Mouse (Mus musculus) heart, postnatal 0 days (tissue): ENCODE data around the gene Ndufb7.

Experiments
- CTCF ChIP-seq: IDR thresholded peaks from 2 replicates; pipeline ENCODE4 v1.5.1; 2016; ENCODE audit warnings: antibody characterized with exemption, control low read depth, low read depth
- EP300 ChIP-seq: IDR thresholded peaks from 2 replicates; pipeline ENCODE4 v1.6.1; 2016; ENCODE audit warnings: antibody characterized with exemption, low read depth

- TF ChIP-seq CTCF = no peak
- TF ChIP-seq EP300 = no peak
These were observed 45.5 kb downstream of the Ndufb7 start for GRCm38 (mm10) chr8:83611921-83612320.
